Mouse (Mus musculus): ENCODE data around the gene Rnf31. TPM values are rescaled to one million over a fixed set of nuclear protein-coding genes. Genes with fewer than 3 reads are reported as not detected.

The Rnf31 gene
- polyA plus RNA-seq, 2 experiments, result 6.5 to 7.6 TPM

GRCm38 (mm10) chr14:55598521-55599390, 7.2 kb downstream of the Rnf31 start:
- Histone ChIP-seq H3K27ac (no peak overlapping the region), H3K36me3 (replicated peaks; ENCODE audit: control insufficient read depth, insufficient read depth, low read depth) (peaks cover 65% of the 10 kb centered on the region), H3K27me3 (ENCODE audit: control insufficient read depth, insufficient read depth, low read length) (no peaks in the 10 kb centered on the region), H3K4me1 (replicated peaks; ENCODE audit: control insufficient read depth in 2 of 2, insufficient read depth in 2 of 2, low read length in 1 of 2) (peaks cover 0 to 11% of the 10 kb centered on the region in 2 experiments; a peak in 3 of 4 replicates), H3K4me3 (ENCODE audit: insufficient read depth in 1 of 2, low read depth in 2 of 2, low read length in 2 of 2) (no peak overlapping the region), H3K9me3 (ENCODE audit: control insufficient read depth, low read length) (no peaks in the 10 kb centered on the region), H3K4me2 (ENCODE audit: low read depth) (no peak overlapping the region), H3K9ac (replicated peaks) (no peak overlapping the region)
- TF ChIP-seq EP300 (IDR thresholded peaks at IDR 0.05; ENCODE audit: low read depth) (no peak), CTCF (IDR thresholded peaks at IDR 0.05; ENCODE audit: low read depth) (no peak)
- 91% methylated on average over 21 of the region's 21 CpGs for WGBS (ENCODE audit: insufficient replicate concordance)
- ATAC-seq (ENCODE audit: insufficient read depth) (no peak), DNase-seq (ENCODE audit: low read depth in 3 of 3, low spot score in 3 of 3) (no peak)

DNA sequence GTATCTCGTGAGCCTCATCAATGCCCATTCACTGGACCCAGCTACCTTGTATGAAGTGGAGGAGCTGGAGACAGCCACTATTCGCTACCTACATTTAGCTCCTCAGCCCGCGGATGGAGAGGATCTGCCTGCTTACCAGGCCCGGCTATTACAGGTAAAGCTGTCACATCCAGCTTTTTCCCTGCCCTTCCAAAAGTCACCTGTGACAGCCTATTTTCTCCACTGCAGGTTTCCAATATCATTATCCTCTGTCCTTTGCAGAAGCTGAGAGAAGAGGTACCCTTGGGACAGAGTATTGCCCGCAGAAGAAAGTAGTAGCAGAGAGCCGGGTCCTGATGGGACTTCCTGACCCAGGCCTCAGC, 11.7 kb downstream of the Rnf31 start, which contains the start of gene Irf9:
Gene Irf9, plus strand, starts transcription at position 301 of the 362 bp plus-strand sequence.
- Histone ChIP-seq H3K27ac (peak within 1 kb of the TSS; percentile 96), H3K9ac (replicated peaks) (peak within 1 kb of the TSS; percentile 91), H3K4me2 (ENCODE audit: low read depth) (peak within 1 kb of the TSS; percentile 95), H3K4me1 (replicated peaks; ENCODE audit: control insufficient read depth in 2 of 2, insufficient read depth in 2 of 2, low read length in 1 of 2) (peaks cover 12 to 28% of the 10 kb centered on the region in 2 experiments), H3K36me3 (replicated peaks; ENCODE audit: control insufficient read depth, insufficient read depth, low read depth) (peaks cover 73% of the 10 kb centered on the region), H3K27me3 (ENCODE audit: control insufficient read depth, insufficient read depth, low read length) (no peaks in the 10 kb centered on the region), H3K9me3 (ENCODE audit: control insufficient read depth, low read length) (no peaks in the 10 kb centered on the region), H3K4me3 (ENCODE audit: insufficient read depth in 1 of 2, low read depth in 2 of 2, low read length in 2 of 2) (peak within 1 kb of the TSS; percentile 64 to 76)
- no peak for ATAC-seq (ENCODE audit: insufficient read depth)
- DNase-seq (ENCODE audit: low read depth in 3 of 3, low spot score in 3 of 3), result no peak
- 79% methylated on average over 7 of the region's 7 CpGs for WGBS (ENCODE audit: insufficient replicate concordance)
- no peak for TF ChIP-seq EP300 (IDR thresholded peaks at IDR 0.05; ENCODE audit: low read depth)
- no peak for TF ChIP-seq CTCF (IDR thresholded peaks at IDR 0.05; ENCODE audit: low read depth)

DNA sequence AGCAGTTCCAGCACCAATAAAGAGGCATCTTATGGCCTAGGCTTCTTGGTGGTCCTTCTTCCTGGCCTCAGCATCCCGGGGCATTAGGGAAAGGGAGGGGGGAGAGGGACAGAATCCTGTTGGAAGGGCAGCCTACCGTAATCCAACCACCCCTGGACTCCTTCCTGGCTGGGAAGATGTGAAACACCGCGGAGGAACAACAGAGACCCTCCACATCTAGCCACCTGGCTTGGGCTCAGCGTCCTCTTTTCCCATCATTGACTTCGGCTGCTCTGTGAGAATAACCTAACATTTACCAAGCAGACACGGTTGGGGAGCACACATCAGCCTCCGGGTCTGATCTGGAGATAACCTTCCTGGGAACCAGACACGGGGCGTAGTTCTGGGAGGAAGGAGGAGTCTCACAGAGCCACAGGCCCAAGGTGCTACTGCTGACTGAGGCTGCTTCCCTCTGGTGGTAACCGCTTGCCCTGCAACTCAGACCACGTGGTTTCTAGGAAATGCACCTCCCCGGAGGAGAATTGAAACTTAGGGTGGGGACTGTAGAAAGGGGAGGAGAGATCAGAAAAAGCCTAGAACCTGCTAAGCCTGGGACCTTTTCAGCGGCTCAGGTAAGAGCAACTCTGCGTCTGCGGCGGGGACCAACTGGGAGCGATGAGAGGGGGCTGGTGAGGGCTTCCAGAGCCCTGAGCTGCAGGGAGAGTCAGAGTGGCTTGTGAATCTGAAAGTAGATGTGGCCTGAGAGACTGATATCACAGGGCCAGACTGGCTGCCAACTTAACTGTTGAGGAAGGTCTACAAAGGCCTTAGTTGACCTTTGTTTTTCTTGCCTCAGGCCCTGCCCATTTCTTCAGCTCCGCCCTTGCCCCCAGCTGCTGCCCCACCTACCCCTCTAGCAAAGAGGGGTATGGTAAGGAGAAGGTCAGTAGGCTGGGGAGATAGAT, 12.4 kb downstream of the Rnf31 start:
- H3K9me3 ChIP-seq (ENCODE audit: control insufficient read depth, low read length), result no peaks in the 10 kb centered on the region
- DNase-seq (ENCODE audit: low read depth in 3 of 3, low spot score in 3 of 3), result peak; percentile 93 to 97 (median 95)
- ATAC-seq (ENCODE audit: insufficient read depth), result peak; percentile 95
- H3K4me3 ChIP-seq (ENCODE audit: insufficient read depth in 1 of 2, low read depth in 2 of 2, low read length in 2 of 2), result peak overlapping the region; percentile 64 to 76
- H3K4me2 ChIP-seq (ENCODE audit: low read depth), result peak overlapping the region; percentile 95
- peak overlapping the region; percentile 91 for H3K9ac ChIP-seq (replicated peaks)
- H3K27ac ChIP-seq, result peak overlapping the region; percentile 96
- H3K36me3 ChIP-seq (replicated peaks; ENCODE audit: control insufficient read depth, insufficient read depth, low read depth), result peaks cover 72% of the 10 kb centered on the region
- 10% methylated on average over 19 of the region's 19 CpGs for WGBS (ENCODE audit: insufficient replicate concordance)
- H3K27me3 ChIP-seq (ENCODE audit: control insufficient read depth, insufficient read depth, low read length), result no peaks in the 10 kb centered on the region
- peak; percentile 61 for TF ChIP-seq EP300 (IDR thresholded peaks at IDR 0.05; ENCODE audit: low read depth)
- peak; percentile 99 for TF ChIP-seq CTCF (IDR thresholded peaks at IDR 0.05; ENCODE audit: low read depth)
- H3K4me1 ChIP-seq (replicated peaks; ENCODE audit: control insufficient read depth in 2 of 2, insufficient read depth in 2 of 2, low read length in 1 of 2), result peaks cover 12 to 28% of the 10 kb centered on the region in 2 experiments

DNA sequence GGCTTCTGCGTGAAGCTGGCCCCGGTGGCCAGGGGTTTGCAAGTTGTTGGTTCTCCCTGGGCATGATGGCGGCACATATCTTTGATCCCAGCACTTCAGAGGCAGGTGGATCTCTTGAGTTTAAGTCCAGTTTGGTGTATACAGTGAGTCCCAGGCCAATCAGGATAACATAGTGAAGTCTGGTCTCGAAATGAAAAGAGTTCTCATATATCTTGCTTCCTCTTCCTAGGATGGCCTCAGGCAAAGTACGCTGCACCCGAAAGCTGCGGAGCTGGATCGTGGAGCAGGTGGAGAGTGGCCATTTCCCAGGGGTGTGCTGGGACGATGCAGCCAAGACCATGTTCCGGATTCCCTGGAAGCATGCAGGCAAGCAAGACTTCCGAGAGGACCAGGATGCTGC, 13.3 kb downstream of the Rnf31 start:
- H3K27me3 ChIP-seq (ENCODE audit: control insufficient read depth, insufficient read depth, low read length), result no peaks in the 10 kb centered on the region
- H3K9me3 ChIP-seq (ENCODE audit: control insufficient read depth, low read length), result no peaks in the 10 kb centered on the region
- WGBS (ENCODE audit: insufficient replicate concordance), result 83% methylated on average over 11 of the region's 11 CpGs
- H3K9ac ChIP-seq (replicated peaks), result peak overlapping the region; percentile 91
- no peak for ATAC-seq (ENCODE audit: insufficient read depth)
- TF ChIP-seq EP300 (IDR thresholded peaks at IDR 0.05; ENCODE audit: low read depth) (no peak), CTCF (IDR thresholded peaks at IDR 0.05; ENCODE audit: low read depth) (no peak)
- H3K4me3 ChIP-seq (ENCODE audit: insufficient read depth in 1 of 2, low read depth in 2 of 2, low read length in 2 of 2), result peak overlapping the region; percentile 64 to 76
- H3K4me2 ChIP-seq (ENCODE audit: low read depth), result peak overlapping the region; percentile 95
- peaks cover 12 to 28% of the 10 kb centered on the region in 2 experiments for H3K4me1 ChIP-seq (replicated peaks; ENCODE audit: control insufficient read depth in 2 of 2, insufficient read depth in 2 of 2, low read length in 1 of 2)
- no peak for DNase-seq (ENCODE audit: low read depth in 3 of 3, low spot score in 3 of 3)
- peak overlapping the region; percentile 96 for H3K27ac ChIP-seq
- peaks cover 72% of the 10 kb centered on the region for H3K36me3 ChIP-seq (replicated peaks; ENCODE audit: control insufficient read depth, insufficient read depth, low read depth)

Measured in liver, embryonic 14.5 days (tissue).